Mouse (Mus musculus): ENCODE results near the gene Zfp874a. TPM values are rescaled to one million over a fixed set of nuclear protein-coding genes. Genes with fewer than 3 reads are reported as not detected.

The Zfp874a gene
- total and polyA plus RNA-seq, 3 experiments = 4.1 to 6.1 TPM; not detected in 1

- peak; percentile 40 for DNase-seq (ENCODE audit: low read depth, low spot score)
Measured at GRCm38 (mm10) chr13:67481528-67481927, 30.1 kb upstream of the Zfp874a start.

DNA sequence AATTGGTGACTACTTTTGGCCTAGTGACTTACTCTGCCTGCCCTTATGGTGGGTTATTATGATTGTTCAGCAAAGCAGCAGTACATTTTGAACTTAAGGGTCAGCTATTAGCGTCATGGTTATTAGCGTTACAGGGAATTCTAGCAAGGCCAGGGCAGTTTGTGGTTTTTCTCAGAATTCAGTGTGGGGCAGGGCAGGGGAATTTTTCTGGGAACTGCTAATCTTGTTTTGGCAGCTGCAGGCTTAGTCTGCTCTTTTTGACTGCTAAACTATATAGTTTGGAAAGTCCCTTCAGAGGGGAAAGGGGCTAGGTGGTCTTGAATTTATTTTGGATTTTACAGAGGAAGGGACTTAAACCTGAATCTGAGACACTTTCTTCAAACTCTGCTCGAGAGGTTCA lies 17.9 kb upstream of the Zfp874a start:
- Histone ChIP-seq H3K4me3 (ENCODE audit: control insufficient read depth in 1 of 2, insufficient read depth in 1 of 2, low read depth in 2 of 2, low read length in 2 of 2) (no peak overlapping the region), H3K9ac (ENCODE audit: control insufficient read depth, low read depth, low read length, poor library complexity, severe bottlenecking) (no peak overlapping the region), H3K79me2 (ENCODE audit: control insufficient read depth, insufficient read depth, low read length, poor library complexity) (no peaks in the 10 kb centered on the region), H3K27me3 (ENCODE audit: control insufficient read depth in 1 of 2, insufficient read depth in 2 of 2, low read length in 2 of 2) (no peaks in the 10 kb centered on the region), H3K4me1 (ENCODE audit: control insufficient read depth in 1 of 2, insufficient read depth in 2 of 2, low read length in 2 of 2) (no peaks in the 10 kb centered on the region), H3K36me3 (ENCODE audit: control insufficient read depth in 1 of 2, insufficient read depth in 2 of 2, low read length in 2 of 2) (no peaks in the 10 kb centered on the region), H3K9me3 (replicated peaks; ENCODE audit: insufficient read depth, low read length) (no peaks in the 10 kb centered on the region), H3K27ac (ENCODE audit: control insufficient read depth, low read depth, low read length) (no peak overlapping the region)
- DNase-seq (ENCODE audit: low read depth, low spot score) = no peak
- TF ChIP-seq TAL1 (IDR thresholded peaks at IDR 0.05; ENCODE audit: low read length) (peak; percentile 54), SMC3 (IDR thresholded peaks at IDR 0.05; ENCODE audit: low read depth, low read length) (no peak)

More at GRCm38 (mm10) chr13:67481528-67481927, 30.1 kb upstream of the Zfp874a start:
- Histone ChIP-seq H3K9me3 (replicated peaks; ENCODE audit: insufficient read depth, low read length) (no peaks in the 10 kb centered on the region), H3K27me3 (ENCODE audit: control insufficient read depth in 1 of 2, insufficient read depth in 2 of 2, low read length in 2 of 2) (no peaks in the 10 kb centered on the region), H3K4me3 (ENCODE audit: control insufficient read depth in 1 of 2, insufficient read depth in 1 of 2, low read depth in 2 of 2, low read length in 2 of 2) (no peak overlapping the region), H3K27ac (ENCODE audit: control insufficient read depth, low read depth, low read length) (no peak overlapping the region), H3K79me2 (ENCODE audit: control insufficient read depth, insufficient read depth, low read length, poor library complexity) (no peaks in the 10 kb centered on the region; the same call in 1 of the 2 replicates), H3K4me1 (ENCODE audit: control insufficient read depth in 1 of 2, insufficient read depth in 2 of 2, low read length in 2 of 2) (no peaks in the 10 kb centered on the region; a peak in 1 of 4 replicates), H3K36me3 (ENCODE audit: control insufficient read depth in 1 of 2, insufficient read depth in 2 of 2, low read length in 2 of 2) (peaks cover 0 to 3% of the 10 kb centered on the region in 2 experiments; a peak in 1 of 4 replicates), H3K9ac (ENCODE audit: control insufficient read depth, low read depth, low read length, poor library complexity, severe bottlenecking) (no peak overlapping the region)
- peak; percentile 45 for TF ChIP-seq SMC3 (IDR thresholded peaks at IDR 0.05; ENCODE audit: low read depth, low read length)
- no peak for TF ChIP-seq POLR2AphosphoS2 (IDR thresholded peaks at IDR 0.05; ENCODE audit: low read length)
- TF ChIP-seq CHD2 (IDR thresholded peaks at IDR 0.05; ENCODE audit: low read length) = no peak
- no peak for TF ChIP-seq SIN3A (IDR thresholded peaks at IDR 0.05; ENCODE audit: low read length)
- TF ChIP-seq ELF1 (IDR thresholded peaks at IDR 0.05; ENCODE audit: low read depth, low read length) = no peak
- TF ChIP-seq POLR2AphosphoS5 (IDR thresholded peaks at IDR 0.05; ENCODE audit: borderline replicate concordance, low read depth, low read length) = no peak
- no peak for TF ChIP-seq MAFK (IDR thresholded peaks at IDR 0.05; ENCODE audit: borderline replicate concordance, low read depth, low read length)
- TF ChIP-seq EP300 (IDR thresholded peaks at IDR 0.05; ENCODE audit: low read depth in 1 of 2, low read length in 2 of 2) = no peak
- no peak for TF ChIP-seq MAZ (IDR thresholded peaks at IDR 0.05; ENCODE audit: low read depth, low read length)
- TF ChIP-seq CTCF (IDR thresholded peaks at IDR 0.05 in 2 of 3, conservative IDR thresholded peaks at IDR 0.05 in 1 of 3; ENCODE audit: control insufficient read depth in 1 of 3, insufficient read depth in 1 of 3, low read depth in 2 of 3, low read length in 3 of 3, poor library complexity in 1 of 3, severe bottlenecking in 1 of 3) = peak in 1 of 3 experiments; percentile 32; a peak in 2 of 6 replicates
- TF ChIP-seq UBTF (IDR thresholded peaks at IDR 0.05; ENCODE audit: borderline replicate concordance, insufficient read depth, low read depth, low read length) = no peak
- no peak for TF ChIP-seq MAX (IDR thresholded peaks at IDR 0.05; ENCODE audit: low read length)
- TF ChIP-seq KAT2A (conservative IDR thresholded peaks at IDR 0.05; ENCODE audit: low read depth, low read length) = no peak
- no peak for TF ChIP-seq TAL1 (IDR thresholded peaks at IDR 0.05; ENCODE audit: low read length)
- no peak for TF ChIP-seq USF1 (IDR thresholded peaks at IDR 0.05; ENCODE audit: low read depth, low read length)
- TF ChIP-seq GABPA (IDR thresholded peaks at IDR 0.05; ENCODE audit: low read depth, low read length) = no peak
- no peak for TF ChIP-seq ZC3H11A (IDR thresholded peaks at IDR 0.05; ENCODE audit: low read depth, low read length)
- TF ChIP-seq RAD21 (IDR thresholded peaks at IDR 0.05; ENCODE audit: low read depth, low read length) = peak; percentile 26
- TF ChIP-seq HCFC1 (IDR thresholded peaks at IDR 0.05; ENCODE audit: low read depth, low read length) = no peak
- TF ChIP-seq TBP (IDR thresholded peaks at IDR 0.05; ENCODE audit: low read depth, low read length) = no peak
- no peak for TF ChIP-seq MXI1 (IDR thresholded peaks at IDR 0.05; ENCODE audit: low read depth, low read length)
- no peak for TF ChIP-seq USF2 (IDR thresholded peaks at IDR 0.05; ENCODE audit: borderline replicate concordance in 1 of 2, insufficient read depth in 1 of 2, low read depth in 1 of 2, low read length in 2 of 2)
- no peak for TF ChIP-seq E2F4 (IDR thresholded peaks at IDR 0.05; ENCODE audit: borderline replicate concordance, low read depth, low read length)
